Mouse (Mus musculus): ENCODE results near the gene Ilk.

Ilk gene

GRCm38 (mm10) chr7:105784556-105784955 lies 48.2 kb downstream of the Ilk start:
- ATAC-seq (ENCODE audit: low TSS enrichment) = no peak

- ATAC-seq (ENCODE audit: low TSS enrichment) = no peak
Measured at GRCm38 (mm10) chr7:105786506-105787284, 50.3 kb downstream of the Ilk start.

- 0 out of 2 replicates have a peak, but pooled peaks have one; percentile 10 for ATAC-seq (ENCODE audit: low TSS enrichment)
Measured at GRCm38 (mm10) chr7:105787285-105788140, 51.1 kb downstream of the Ilk start, which contains the start of gene Dchs1. Dchs1 (minus strand) TSS chr7:105787654.

GRCm38 (mm10) chr7:105791147-105791546 lies 54.8 kb downstream of the Ilk start:
- peak; percentile 84 for ATAC-seq (ENCODE audit: low TSS enrichment)
